Mouse (Mus musculus): ENCODE data around the gene Man2a2.
A peak's percentile ranks its signal among the peaks of the same experiment; 100 is the strongest.
"Not testable (repeated sequence)": the region's sequence is repeated elsewhere in the genome, so short reads cannot be mapped to it uniquely, and the experiment has no call there.

Gene Man2a2

GRCm38 (mm10) chr7:80400099-80400498 lies 28.9 kb upstream of the Man2a2 start:
- no peak for DNase-seq (ENCODE audit: low spot score)

DNA sequence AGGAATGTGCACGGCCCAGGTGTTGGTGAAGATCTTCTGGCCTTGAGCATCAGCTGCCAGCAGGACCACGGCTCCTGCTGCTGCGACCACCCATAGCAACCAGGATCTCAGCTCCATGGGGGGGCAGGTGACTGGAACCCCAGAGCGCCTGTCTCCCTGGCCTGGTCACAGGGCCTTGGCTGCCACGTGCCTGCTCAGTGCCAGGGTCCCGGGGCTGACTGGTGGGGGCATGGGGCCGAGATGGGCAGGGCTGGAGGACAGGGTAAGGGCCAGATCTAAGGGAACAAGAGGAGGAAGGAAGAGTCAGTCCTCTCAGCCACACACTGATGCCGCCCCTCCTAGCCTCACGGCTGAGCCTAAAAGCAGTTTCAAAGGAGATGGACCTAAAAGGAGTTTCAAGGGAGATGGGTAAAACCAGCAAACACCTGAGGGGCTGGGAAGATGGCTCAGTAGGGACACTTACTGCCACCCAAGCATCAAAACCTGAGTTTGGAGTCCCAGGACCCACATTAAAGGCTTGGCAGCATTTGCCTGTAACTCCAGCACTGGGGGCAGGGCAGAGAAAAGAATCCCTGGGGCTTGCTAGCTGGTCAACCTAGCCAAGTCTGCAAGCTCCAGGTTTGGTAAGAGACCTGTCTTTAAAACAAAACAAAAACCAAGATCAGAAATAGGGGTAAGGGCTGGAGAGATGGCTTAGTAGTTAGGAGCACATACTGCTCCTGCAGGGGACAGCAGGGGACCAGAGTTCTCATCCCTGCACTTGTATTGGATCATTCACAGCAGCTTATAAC lies 27.7 kb upstream of the Man2a2 start:
- no peak for DNase-seq (ENCODE audit: low spot score)

DNA sequence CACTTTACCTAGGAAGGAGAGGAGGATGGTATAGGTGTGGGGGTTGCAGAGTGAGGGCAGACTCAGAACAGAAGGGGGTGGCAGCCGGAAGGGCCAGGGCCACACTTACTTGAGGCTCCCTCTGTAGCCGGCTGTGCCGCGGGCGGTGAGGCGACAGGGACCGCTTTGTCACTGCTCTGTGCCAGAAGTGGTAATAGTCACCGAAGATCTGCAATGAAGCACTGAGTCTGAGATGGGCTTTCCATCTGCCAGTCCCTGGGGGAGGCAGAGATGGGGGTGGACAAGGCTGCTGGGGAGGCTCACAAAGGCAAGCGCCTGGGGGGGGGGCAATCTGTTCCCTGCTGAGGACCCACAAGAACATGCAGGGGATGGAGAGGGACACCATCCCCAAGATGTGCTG lies 26.8 kb upstream of the Man2a2 start:
- no peak for DNase-seq (ENCODE audit: low spot score)

GRCm38 (mm10) chr7:80396427-80396826 lies 25.3 kb upstream of the Man2a2 start:
- not testable (repeated sequence) for DNase-seq (ENCODE audit: low spot score)

DNA sequence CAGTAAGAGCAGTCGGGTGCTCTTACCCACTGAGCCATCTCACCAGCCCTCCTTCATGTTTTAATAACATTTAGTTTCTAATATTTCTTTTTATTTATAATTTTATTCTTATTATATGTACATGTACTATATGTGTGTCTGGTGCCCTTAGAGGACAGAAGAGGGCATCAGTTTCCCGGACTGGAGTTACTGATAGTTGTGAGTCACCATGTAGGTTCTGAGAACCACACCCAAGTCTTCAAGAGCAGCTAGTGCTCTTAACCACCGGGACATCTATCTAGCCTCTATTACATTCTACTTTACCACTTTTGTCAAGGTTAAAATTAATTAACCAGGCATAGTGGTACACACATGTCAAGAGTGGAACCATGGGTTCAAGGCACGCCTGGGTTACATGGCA lies 23.4 kb upstream of the Man2a2 start:
- no peak for DNase-seq (ENCODE audit: low spot score)

DNA sequence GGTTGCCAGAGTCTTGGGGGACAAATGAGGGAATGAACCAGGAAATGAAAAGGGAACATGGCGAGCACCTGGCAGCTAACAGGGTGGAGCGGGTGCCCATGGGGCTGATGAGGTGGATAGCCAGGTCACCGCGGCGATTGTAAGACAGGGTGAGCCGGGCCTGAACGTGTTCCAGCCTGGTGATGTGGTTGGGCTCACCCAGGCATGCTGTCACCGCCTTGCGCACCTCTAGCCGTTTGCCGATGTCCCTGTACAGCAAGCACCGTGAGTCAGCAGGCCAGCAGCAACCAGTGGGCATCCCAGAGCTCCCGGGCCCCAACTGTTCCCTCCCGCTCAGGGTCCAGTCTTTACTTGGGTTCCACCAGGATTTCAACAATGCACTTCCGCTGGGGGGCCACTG lies 20.9 kb upstream of the Man2a2 start:
- no peak for DNase-seq (ENCODE audit: low spot score)

DNA sequence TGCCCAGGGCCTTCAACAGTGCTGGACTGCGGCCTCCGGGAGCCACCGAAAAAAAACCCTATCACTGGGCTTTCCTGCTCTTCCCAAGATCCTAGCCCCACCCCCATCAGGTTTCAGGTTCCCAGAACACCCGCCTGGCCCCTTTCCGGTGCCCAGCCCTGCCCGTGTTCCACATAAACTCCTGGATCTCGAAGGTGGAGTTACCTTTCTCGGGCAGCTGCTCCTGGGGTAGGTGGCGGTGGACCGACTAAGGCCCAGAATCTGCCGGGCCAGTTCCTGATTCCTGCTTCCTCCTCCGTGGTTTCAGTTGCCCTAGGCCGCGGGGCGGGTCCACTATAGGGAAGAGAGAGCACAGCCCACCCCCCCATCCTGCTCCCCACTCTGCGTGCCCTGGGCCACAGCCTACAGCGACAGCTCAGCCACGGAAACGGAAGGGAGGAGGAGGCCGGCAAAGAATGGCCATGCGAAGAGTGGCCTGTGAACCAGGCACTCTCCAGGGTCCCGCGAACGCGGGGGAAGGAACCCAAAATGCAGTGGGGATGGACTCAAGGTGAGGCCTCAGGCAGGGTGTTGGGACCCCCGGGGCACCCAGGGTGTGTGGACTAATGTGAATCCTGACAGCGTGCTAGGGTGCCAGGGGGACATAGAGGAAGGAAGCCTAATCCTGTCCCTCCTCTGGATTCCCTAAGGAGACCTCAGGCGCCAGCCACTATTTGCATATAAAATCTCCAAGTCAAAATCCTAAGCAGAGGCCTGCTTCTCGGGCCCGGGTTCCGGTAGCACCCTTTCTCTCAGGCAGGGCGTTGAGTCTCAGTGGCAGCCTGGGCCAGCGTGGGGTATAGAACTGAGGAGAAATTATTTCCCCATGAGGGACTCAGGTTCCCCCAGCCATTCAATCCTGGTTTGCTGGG lies 16.7 kb upstream of the Man2a2 start, which contains the start of gene Fes:
TSS of gene Fes (minus strand) at position 314 of the 911 bp plus-strand sequence.
- DNase-seq (ENCODE audit: low spot score): no peak

GRCm38 (mm10) chr7:80387033-80387632 lies 16.0 kb upstream of the Man2a2 start:
- no peak for DNase-seq (ENCODE audit: low spot score)

GRCm38 (mm10) chr7:80386235-80386930 lies 15.2 kb upstream of the Man2a2 start:
- no peak for DNase-seq (ENCODE audit: low spot score)

DNA sequence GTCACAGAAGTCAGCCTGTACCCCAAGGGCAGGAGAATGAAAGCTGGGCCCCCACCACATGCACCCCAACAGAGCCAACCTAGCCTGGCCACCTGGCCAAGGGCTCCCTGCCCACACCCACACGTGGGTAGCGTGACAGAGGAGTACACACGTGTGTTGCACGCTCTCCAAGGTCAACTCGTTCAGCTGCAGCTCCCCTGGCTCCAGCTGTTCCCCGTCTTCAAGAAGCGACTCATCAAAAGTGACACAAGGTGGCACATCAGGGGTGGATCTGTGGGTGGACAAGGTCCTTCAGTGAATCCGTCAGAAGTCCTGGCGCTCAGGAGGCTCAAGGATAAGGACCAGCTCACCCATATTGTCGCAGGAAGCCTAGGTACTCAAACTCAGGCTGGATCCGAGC lies 11.7 kb upstream of the Man2a2 start:
- no peak for DNase-seq (ENCODE audit: low spot score)

GRCm38 (mm10) chr7:80379531-80379930 lies 8.4 kb upstream of the Man2a2 start:
- DNase-seq (ENCODE audit: low spot score): no peak

DNA sequence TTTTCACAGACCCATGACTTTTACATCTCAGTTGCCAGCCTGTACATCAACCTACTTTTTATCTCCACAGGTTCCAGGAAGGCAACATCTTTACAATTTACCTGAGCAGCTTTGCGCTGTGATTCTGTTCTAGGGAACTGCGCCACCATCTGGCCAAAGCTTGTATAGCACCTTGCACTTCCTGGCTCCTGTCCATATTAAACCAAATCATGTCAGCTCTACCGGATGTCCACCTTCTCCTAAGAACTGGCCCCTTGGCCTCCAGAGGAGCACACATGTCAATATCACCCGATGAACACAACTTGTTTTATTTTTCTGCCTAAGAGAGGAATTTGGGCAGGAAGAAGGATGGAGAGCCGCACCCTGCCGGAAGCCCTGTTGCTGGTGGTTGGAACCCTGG lies 6.3 kb upstream of the Man2a2 start:
- DNase-seq (ENCODE audit: low spot score): no peak

DNA sequence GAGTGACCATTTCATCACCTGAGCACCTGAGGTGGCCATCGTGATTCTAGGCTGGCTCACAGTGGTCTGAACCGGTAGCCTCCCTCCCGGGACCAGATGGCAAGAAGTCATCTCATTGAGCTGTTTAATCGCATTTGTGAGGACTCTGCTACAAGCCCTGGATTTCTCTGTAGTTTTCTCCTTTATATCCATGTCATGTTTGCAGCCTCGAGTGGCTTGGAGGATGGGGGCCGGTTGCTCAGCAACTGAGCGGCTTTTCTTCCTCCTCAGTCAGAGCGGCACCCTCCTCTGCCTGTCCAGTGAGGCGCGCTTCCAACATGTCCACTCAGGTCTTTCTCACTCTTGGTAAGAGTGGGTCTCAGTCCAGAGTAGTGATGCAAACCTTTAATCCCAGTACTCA lies 5.0 kb upstream of the Man2a2 start:
- DNase-seq (ENCODE audit: low spot score): no peak

GRCm38 (mm10) chr7:80375376-80376039 lies 4.3 kb upstream of the Man2a2 start:
- DNase-seq (ENCODE audit: low spot score): no peak

- DNase-seq (ENCODE audit: low spot score): no peak
These were observed 3.6 kb upstream of the Man2a2 start for GRCm38 (mm10) chr7:80374733-80375132.

DNA sequence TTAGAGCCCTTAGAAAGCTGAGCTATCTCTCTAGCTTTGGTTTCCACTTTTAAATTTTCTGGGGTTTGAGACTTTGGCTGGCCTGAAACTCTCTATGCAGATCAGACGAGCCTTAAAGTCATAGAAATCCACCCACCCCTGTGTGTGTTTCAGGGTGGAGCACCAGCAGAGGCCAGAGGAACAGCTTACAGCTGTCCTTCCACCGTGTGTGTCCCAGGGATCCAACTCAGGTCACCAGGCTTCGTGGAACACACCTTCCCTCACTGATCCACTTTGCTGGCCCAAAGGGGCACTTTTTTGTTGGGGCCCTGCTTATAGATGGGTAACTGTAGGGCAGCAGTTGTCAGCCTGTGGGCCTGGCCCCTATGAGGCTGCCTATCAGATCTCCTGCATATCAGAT lies 3.1 kb upstream of the Man2a2 start:
- DNase-seq (ENCODE audit: low spot score): no peak

GRCm38 (mm10) chr7:80373850-80374249 lies 2.7 kb upstream of the Man2a2 start:
- no peak for DNase-seq (ENCODE audit: low spot score)

- no peak for DNase-seq (ENCODE audit: low spot score)
These were observed 2.2 kb upstream of the Man2a2 start for GRCm38 (mm10) chr7:80373352-80373751.

GRCm38 (mm10) chr7:80372667-80373066 lies 1.5 kb upstream of the Man2a2 start:
- DNase-seq (ENCODE audit: low spot score): no peak

DNA sequence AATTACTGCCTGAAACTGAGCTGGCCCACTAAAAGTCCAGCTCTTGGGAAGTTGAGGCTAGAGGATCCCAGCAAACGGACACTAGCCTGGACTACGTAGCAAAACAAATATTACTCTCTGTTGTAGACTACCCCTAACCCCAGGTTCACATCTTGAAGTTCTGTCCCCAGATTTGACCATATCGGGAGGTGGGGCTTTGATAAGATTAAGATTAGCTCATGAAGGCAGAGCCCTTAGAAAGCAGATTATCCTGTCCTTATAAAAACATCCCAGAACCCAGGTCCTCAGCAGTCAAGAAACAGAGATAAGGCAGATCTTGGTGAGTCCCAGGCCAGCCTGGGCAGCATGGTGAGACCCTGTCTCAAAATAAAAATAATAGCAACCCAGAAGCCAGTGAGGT lies 991 bp upstream of the Man2a2 start:
- no peak for DNase-seq (ENCODE audit: low spot score)

GRCm38 (mm10) chr7:80370649-80371040 lies 530 bp downstream of the Man2a2 start:
- peak; percentile 83 for DNase-seq (ENCODE audit: low spot score)
